Mouse (Mus musculus) liver, postnatal 0 days (tissue): ENCODE results near the gene Dop1b.

Experiments
- CTCF ChIP-seq: sonication (generic); IDR thresholded peaks from 2 replicates; pipeline ENCODE4 v1.5.1; 2016; ENCODE audit warnings: antibody characterized with exemption, low read depth
- EP300 ChIP-seq: IDR thresholded peaks from 2 replicates; pipeline ENCODE4 v1.6.1; 2016; ENCODE audit warnings: antibody characterized with exemption, low read depth, mild to moderate bottlenecking

DNA sequence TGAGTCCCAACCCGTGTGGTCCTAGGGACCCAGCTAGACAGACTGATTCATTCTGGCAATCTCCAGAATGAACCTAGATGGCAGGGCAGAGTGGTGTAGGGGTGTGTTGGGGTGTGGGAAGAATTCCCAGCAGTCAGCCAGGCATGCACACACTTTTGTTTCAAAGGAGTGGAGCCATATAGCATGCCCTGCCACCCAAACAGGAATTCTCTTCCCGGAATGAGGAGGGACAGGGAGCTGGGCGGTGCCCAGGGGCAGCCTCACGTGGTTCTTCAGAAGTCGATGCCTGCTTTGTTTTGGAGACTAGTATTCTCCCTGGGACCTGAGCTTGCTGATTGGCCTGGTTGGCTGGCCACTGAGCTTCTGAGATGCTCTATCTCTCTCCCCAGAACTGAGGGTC, 83.1 kb downstream of the Dop1b start:
- TF ChIP-seq CTCF (no peak), EP300 (no peak)
